Mouse (Mus musculus): ENCODE data around the gene Denr.

Denr gene

GRCm38 (mm10) chr5:123972453-123972852, 65.5 kb downstream of the Denr start:
- no peak for DNase-seq (ENCODE audit: low spot score)

- DNase-seq (ENCODE audit: low spot score) = no peak
Observed at GRCm38 (mm10) chr5:123973299-123974178, 66.6 kb downstream of the Denr start, which contains the start of gene Hip1r. Gene Hip1r, plus strand, starts transcription at chr5:123973628.

DNA sequence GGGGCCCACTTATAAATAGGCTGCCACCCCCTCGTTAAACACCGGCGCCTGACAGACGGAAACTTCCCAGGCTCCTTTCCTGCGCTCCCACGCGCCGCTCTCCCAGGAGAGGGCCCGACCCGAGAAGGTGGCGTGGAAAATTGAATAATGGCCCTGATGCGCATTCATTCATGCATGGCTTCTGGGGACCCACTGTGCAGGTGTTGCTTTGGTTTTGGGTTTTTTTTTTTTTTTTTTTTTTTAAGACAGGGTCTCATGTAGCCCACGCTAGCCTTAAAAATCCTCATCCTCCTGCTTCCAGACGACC, 67.2 kb downstream of the Denr start:
- no peak for DNase-seq (ENCODE audit: low spot score)

DNA sequence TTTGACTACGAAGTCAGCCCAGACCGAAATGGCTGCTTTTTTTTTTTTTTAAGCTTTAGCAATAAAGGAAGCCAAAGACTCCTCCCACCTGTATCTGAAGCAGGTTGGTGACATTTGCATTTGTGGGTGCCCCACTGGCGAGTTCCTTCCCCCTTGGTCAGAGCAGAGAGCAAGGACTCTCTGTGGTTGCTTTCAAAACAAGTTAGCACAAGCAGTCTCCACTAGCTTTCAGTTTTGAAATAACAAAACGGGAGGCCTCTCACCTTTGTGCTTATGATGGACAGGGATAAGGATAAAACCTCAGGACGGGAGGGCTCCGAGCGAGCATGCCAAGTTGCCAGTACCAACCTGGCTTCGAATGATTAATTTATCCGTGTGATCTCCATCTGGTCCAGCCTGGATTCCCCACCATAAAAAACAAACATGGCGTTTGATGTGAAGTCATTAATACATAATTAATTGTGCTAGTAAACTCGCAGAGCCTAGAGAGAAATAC, 67.7 kb downstream of the Denr start:
- DNase-seq (ENCODE audit: low spot score) = no peak

DNA sequence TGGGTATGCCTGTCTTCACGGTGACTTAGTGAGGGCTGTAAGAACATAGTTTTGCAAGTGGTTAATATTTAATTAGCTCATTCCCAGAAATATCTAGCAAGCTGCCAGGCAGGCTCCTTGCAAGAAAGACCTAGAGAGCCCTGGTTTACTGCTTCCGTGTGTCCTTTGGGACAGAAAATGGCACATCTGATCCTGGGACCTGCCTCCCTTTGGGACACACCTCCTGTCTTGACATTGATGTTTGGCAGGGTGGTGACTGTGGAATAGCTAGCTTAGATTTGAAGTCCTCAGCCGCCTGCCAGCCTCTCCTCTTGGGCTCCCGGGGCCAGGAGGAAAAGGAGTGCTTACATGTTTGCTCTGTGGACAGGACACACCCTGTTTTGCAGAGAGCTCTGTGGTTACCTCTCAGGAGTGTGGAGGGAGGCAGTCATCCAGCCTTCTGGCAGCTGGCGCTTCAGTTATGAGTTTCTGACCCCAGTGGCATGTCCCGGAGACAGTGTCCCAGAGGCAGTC, 68.7 kb downstream of the Denr start:
- DNase-seq (ENCODE audit: low spot score) = no peak

DNA sequence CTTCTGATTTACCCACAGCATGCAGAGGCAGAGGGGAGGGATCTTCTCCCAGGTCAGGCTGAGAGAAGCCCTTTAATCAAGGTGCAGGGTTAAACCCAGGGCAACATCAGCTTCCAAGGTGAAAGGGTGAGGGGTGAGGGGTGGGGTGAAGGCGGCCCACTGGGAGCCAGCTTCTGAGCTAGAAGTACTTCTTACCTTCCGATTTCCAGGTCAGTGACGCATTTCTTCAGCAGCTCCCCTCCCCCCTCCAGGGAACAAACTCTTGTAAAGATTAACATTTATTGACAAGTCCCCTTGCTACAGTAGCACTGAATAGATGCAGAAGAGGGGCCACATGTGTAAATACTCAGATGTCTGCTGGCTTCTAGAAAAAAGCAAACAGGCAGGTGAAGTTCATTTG, 70.3 kb downstream of the Denr start:
- DNase-seq (ENCODE audit: low spot score) = no peak

- DNase-seq (ENCODE audit: low spot score) = no peak
Observed at GRCm38 (mm10) chr5:123978131-123978530, 71.2 kb downstream of the Denr start.
